Mouse (Mus musculus) CH12.LX (cell line): Measurements from ENCODE around the gene Slc9a2.

Experiments used
- E2F4 ChIP-seq: IDR thresholded peaks from 2 replicates; pipeline ENCODE4 v1.6.1; 2011; ENCODE audit warnings: low read depth, low read length, improper control_type of control experiment; ENCODE audit not compliant: insufficient replicate concordance
- NRF1 ChIP-seq: IDR thresholded peaks from 2 replicates; pipeline ENCODE4 v1.6.1; 2014; ENCODE audit warnings: low read depth, mild to moderate bottlenecking, inconsistent platforms, low read length, improper control_type of control experiment, moderate library complexity
- POLR2A ChIP-seq: IDR thresholded peaks from 2 replicates; pipeline ENCODE4 v1.6.1; 2011; ENCODE audit warnings: low read depth, mild to moderate bottlenecking, improper control_type of control experiment, low read length
- SMC3 ChIP-seq: IDR thresholded peaks from 2 replicates; pipeline ENCODE4 v1.6.1; 2011; ENCODE audit warnings: low read depth, low read length, improper control_type of control experiment
- TCF12 ChIP-seq: IDR thresholded peaks from 2 replicates; pipeline ENCODE4 v1.6.1; 2014; ENCODE audit warnings: low read depth, mild to moderate bottlenecking, inconsistent platforms, low read length, improper control_type of control experiment
- USF1 ChIP-seq: IDR thresholded peaks from 2 replicates; pipeline ENCODE4 v1.6.1; 2014; ENCODE audit warnings: low read depth, mild to moderate bottlenecking, inconsistent platforms, low read length, improper control_type of control experiment
- ZNF384 ChIP-seq: IDR thresholded peaks from 2 replicates; pipeline ENCODE4 v1.6.1; 2012; ENCODE audit warnings: low read depth, low read length, improper control_type of control experiment, inconsistent platforms

DNA sequence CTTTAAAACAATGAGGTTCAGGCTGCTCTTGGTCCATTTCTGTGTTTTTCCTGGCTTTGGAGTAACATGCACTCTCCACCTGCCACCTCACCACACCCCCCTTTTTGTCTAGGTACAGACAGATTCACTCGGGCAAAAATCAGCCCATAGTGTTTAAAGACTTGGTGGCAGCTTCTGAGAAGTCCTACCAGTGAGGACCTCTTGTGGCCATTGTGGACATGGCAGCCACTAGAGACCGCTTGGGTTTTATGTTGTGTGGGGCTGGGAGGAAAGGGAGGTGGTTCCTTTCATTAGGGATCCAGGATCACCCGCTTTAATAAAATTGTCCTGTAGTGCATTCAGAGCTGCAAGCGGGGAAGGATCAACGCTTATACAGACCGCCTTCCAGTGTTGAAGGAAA, 88.2 kb downstream of the Slc9a2 start:
- TF ChIP-seq NRF1 (no peak), POLR2A (no peak), E2F4 (no peak), USF1 (no peak), TCF12 (no peak), ZNF384 (no peak), SMC3 (no peak)
